Mouse (Mus musculus): ENCODE data around the gene Pcolce.

GRCm38 (mm10) chr5:137644484-137644883 lies 30.9 kb upstream of the Pcolce start:
- no peak for TF ChIP-seq FLI1 (IDR thresholded peaks at IDR 0.05; ENCODE audit: low read length)
- TF ChIP-seq GATA1 (IDR thresholded peaks at IDR 0.05; ENCODE audit: borderline replicate concordance, low read length): no peak

Data from megakaryocyte, embryonic 14.5 days (primary cell).